Comparison of ENCODE assay signal across 18 mouse cellular contexts in the genomic region with DNA sequence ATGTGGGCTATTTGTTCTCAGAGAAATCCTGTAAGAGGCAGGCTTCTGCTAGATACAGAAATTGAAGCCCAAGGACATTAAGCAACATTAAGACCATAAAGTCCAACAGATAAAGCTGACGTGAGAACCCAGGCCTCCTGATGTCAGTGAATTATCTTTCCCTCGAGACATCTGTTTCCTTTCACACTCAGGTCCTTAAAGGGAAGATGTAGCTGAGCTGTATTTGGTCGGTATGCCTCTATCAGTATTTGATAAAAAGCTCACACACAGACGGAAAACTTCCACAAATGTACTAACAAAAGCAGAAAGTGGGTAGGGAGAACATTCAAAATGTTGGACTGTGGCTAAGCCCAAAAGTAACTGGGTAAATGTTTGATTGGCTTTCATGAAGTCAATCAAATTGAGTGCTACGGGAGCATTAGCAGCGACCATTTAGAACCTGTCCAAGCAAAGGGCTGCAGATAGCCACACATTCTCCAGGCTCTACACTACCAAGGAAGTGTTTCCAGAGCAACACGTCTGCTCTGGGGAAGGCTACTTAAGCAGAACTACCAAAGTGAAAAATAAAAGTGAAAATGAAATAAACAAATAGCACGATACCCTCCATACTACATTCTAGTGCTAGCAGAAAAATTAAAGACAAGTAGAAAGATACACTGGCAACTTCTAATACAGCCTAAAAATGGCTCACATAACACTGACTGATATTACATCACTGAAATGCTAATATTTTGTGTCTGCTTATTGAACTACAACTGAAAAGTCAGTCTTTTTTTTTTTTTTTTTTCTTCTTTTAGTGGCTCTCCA. TPM values are rescaled to one million over a fixed set of nuclear protein-coding genes. Genes with fewer than 3 reads are reported as not detected.
A peak's percentile ranks its signal among the peaks of the same experiment; 100 is the strongest.
DNase-seq lines count a peak whose midpoint lies in the region; ATAC-seq and TF ChIP-seq lines count a peak whose summit lies in the region.
"Had no signal": no experiment of that assay in that cellular context is flagged by ENCODE, and none has a peak within 500 bp of the region (broad histone marks: within the 10 kb centered on the region; RNA-seq: fewer than 3 reads in every experiment).

No protein-coding gene starts in this region.

- ATAC-seq in lung, embryonic 15.5 days (ENCODE audit: borderline replicate concordance, extremely low read depth, low FRiP score, low TSS enrichment), result peak; percentile 35; the same call in 1 of the 2 replicates
- ATAC-seq in heart, embryonic 15.5 days (replicated peaks; ENCODE audit: insufficient number of reproducible peaks, insufficient read depth, low FRiP score, low read depth), result peak; percentile 63; the same call in 1 of the 2 replicates
- ATAC-seq in activated CD4-positive, CD25-positive, alpha-beta regulatory T cell, adult 4 months, result no peak
- no peak for ATAC-seq in midbrain, postnatal 0 days (ENCODE audit: low FRiP score)
- ATAC-seq: forebrain, embryonic 15.5 days; hindbrain, embryonic 16.5 days had no signal

- no peak overlapping the region for H3K9ac ChIP-seq in lung, embryonic 15.5 days
- H3K9ac ChIP-seq in heart, embryonic 15.5 days, result no peak overlapping the region
- no peak overlapping the region for H3K9ac ChIP-seq in midbrain, postnatal 0 days (replicated peaks; ENCODE audit: low read length, poor library complexity, severe bottlenecking)
- H3K9ac ChIP-seq: embryonic facial prominence, embryonic 13.5 days; forebrain, embryonic 15.5 days; kidney, embryonic 15.5 days; limb, embryonic 12.5 days had no signal

- WGBS in lung, embryonic 15.5 days, result 35% methylated on average over 8 of the region's 8 CpGs
- WGBS in heart, embryonic 15.5 days, result 17% methylated on average over 8 of the region's 8 CpGs
- 81% methylated on average over 8 of the region's 8 CpGs for WGBS in midbrain, postnatal 0 days

- TF ChIP-seq CTCF in midbrain, postnatal 0 days (IDR thresholded peaks at IDR 0.05), result no peak

- H3K36me3 ChIP-seq in lung, embryonic 15.5 days, result no peaks in the 10 kb centered on the region
- H3K36me3 ChIP-seq in heart, embryonic 15.5 days, result no peaks in the 10 kb centered on the region
- H3K36me3 ChIP-seq in midbrain, postnatal 0 days (ENCODE audit: insufficient read depth, low read length), result no peaks in the 10 kb centered on the region
- H3K36me3 ChIP-seq: embryonic facial prominence, embryonic 13.5 days; forebrain, embryonic 15.5 days had no signal

- H3K27me3 ChIP-seq in lung, embryonic 15.5 days, result no peaks in the 10 kb centered on the region
- H3K27me3 ChIP-seq in heart, embryonic 15.5 days, result no peaks in the 10 kb centered on the region
- H3K27me3 ChIP-seq in midbrain, postnatal 0 days (ENCODE audit: insufficient read depth, low read length), result no peaks in the 10 kb centered on the region
- H3K27me3 ChIP-seq: embryonic facial prominence, embryonic 13.5 days; forebrain, embryonic 15.5 days; kidney, embryonic 15.5 days; limb, embryonic 12.5 days had no signal

- H3K4me2 ChIP-seq in lung, embryonic 15.5 days, result no peak overlapping the region
- peak overlapping the region; percentile 47 for H3K4me2 ChIP-seq in heart, embryonic 15.5 days
- no peak overlapping the region for H3K4me2 ChIP-seq in midbrain, postnatal 0 days (ENCODE audit: low read depth, low read length, poor library complexity, severe bottlenecking)
- H3K4me2 ChIP-seq: embryonic facial prominence, embryonic 13.5 days; forebrain, embryonic 15.5 days; kidney, embryonic 15.5 days; limb, embryonic 12.5 days had no signal

- H3K4me1 ChIP-seq in lung, embryonic 15.5 days, result no peaks in the 10 kb centered on the region
- peaks cover 27% of the 10 kb centered on the region for H3K4me1 ChIP-seq in heart, embryonic 15.5 days (replicated peaks)
- no peaks in the 10 kb centered on the region for H3K4me1 ChIP-seq in midbrain, postnatal 0 days (ENCODE audit: insufficient read depth, low read length)
- H3K4me1 ChIP-seq: forebrain, embryonic 15.5 days; kidney, embryonic 15.5 days; limb, embryonic 12.5 days had no signal

- DNase-seq in embryo, embryonic 10.5 days (ENCODE audit: low spot score), result peak; percentile 34
- DNase-seq in embryo, embryonic 9.5 days (ENCODE audit: extremely low spot score), result no peak
- DNase-seq in lung, postnatal 14 days, result no peak
- no peak for DNase-seq in adrenal gland, postnatal 4 days (ENCODE audit: low spot score in 2 of 2)
- DNase-seq in midbrain, postnatal 0 days (ENCODE audit: low spot score), result no peak
- DNase-seq: cerebellum, adult 18-20 months; layer of hippocampus, adult 9-11 months; lung, adult 2 months; midbrain, embryonic 14.5 days; spleen, adult 18-20 months had no signal

- H3K4me3 ChIP-seq in lung, embryonic 15.5 days, result no peak overlapping the region
- peak overlapping the region; percentile 14; the same call in 1 of the 2 replicates for H3K4me3 ChIP-seq in heart, embryonic 15.5 days
- H3K4me3 ChIP-seq in midbrain, postnatal 0 days (ENCODE audit: low read depth, low read length), result no peak overlapping the region
- H3K4me3 ChIP-seq: embryonic facial prominence, embryonic 13.5 days; forebrain, embryonic 15.5 days; kidney, embryonic 15.5 days; limb, embryonic 12.5 days had no signal

- no peaks in the 10 kb centered on the region for H3K9me3 ChIP-seq in lung, embryonic 15.5 days
- H3K9me3 ChIP-seq in heart, embryonic 15.5 days (replicated peaks), result no peaks in the 10 kb centered on the region
- no peaks in the 10 kb centered on the region for H3K9me3 ChIP-seq in midbrain, postnatal 0 days (ENCODE audit: low read length)
- H3K9me3 ChIP-seq: embryonic facial prominence, embryonic 13.5 days; forebrain, embryonic 15.5 days; kidney, embryonic 15.5 days; limb, embryonic 12.5 days had no signal

- no peak overlapping the region for H3K27ac ChIP-seq in lung, embryonic 15.5 days
- peak overlapping the region; percentile 65 for H3K27ac ChIP-seq in heart, embryonic 15.5 days
- no peak overlapping the region for H3K27ac ChIP-seq in midbrain, postnatal 0 days (ENCODE audit: low read depth, low read length)
- H3K27ac ChIP-seq: embryonic facial prominence, embryonic 13.5 days; forebrain, embryonic 15.5 days; kidney, embryonic 15.5 days; limb, embryonic 12.5 days had no signal

RNA-seq across cellular contexts. Expression of a gene that starts 32.1 kb away (rescaled TPM):
- 311 and 314 TPM in 2 replicates for polyA plus RNA-seq in lung, embryonic 15.5 days (2015; fragmentation: Nextera tagmentation; extraction: Ambion mirVana)
- polyA plus RNA-seq in heart, embryonic 15.5 days (2015; fragmentation: Nextera tagmentation; extraction: Ambion mirVana), result 193 and 207 TPM in 2 replicates
- 100 to 1,000 TPM; 148 to 155 TPM for polyA plus RNA-seq in activated CD4-positive, CD25-positive, alpha-beta regulatory T cell, adult 4 months (2017; shearing (Covaris generic))
- 100 to 1,000 TPM; 221 to 230 TPM for total RNA-seq in adrenal gland, postnatal 4 days (2021)
- 140 and 187 TPM in 2 replicates for total RNA-seq in midbrain, postnatal 0 days (2014; rRNA removed)
- 147 and 151 TPM in 2 replicates for polyA plus RNA-seq in midbrain, postnatal 0 days (2015; fragmentation: Nextera tagmentation; extraction: Ambion mirVana)

Comparison
In these comparisons a context has a peak if more than half of its experiments do, and no peak if none do; other contexts are left out.
1. ATAC-seq: peak in lung, embryonic 15.5 days (single experiment) and heart, embryonic 15.5 days (single experiment); none in activated CD4-positive, CD25-positive, alpha-beta regulatory T cell, adult 4 months (single experiment) and midbrain, postnatal 0 days (single experiment).